Mouse (Mus musculus) cerebellum, postnatal 4 days (tissue): ENCODE measurements around the gene Tyrobp.
A peak's percentile ranks its signal among the peaks of the same experiment; 100 is the strongest.

ENCODE experiments used
- DNase-seq, 2 experiments: peaks; one replicate each; pipeline ENCODE4 v3.0.0; 2022; ENCODE audit warnings: low spot score in 2 of 2, mixed read lengths in 1 of 2

Gene Tyrobp

GRCm38 (mm10) chr7:30423071-30423641 is 9.6 kb downstream of the Tyrobp start:
- no peak for DNase-seq

GRCm38 (mm10) chr7:30429327-30429726 is 15.8 kb downstream of the Tyrobp start:
- no peak for DNase-seq

GRCm38 (mm10) chr7:30430191-30430590 is 16.6 kb downstream of the Tyrobp start:
- DNase-seq, result no peak

GRCm38 (mm10) chr7:30431793-30432192 is 18.2 kb downstream of the Tyrobp start:
- DNase-seq, result peak in 1 of 2 experiments; percentile 76

- no peak for DNase-seq
These were observed 20.7 kb downstream of the Tyrobp start for GRCm38 (mm10) chr7:30434238-30434637.

- DNase-seq, result no peak
These were observed 21.1 kb downstream of the Tyrobp start for GRCm38 (mm10) chr7:30434701-30435100.

- no peak for DNase-seq
These were observed 21.6 kb downstream of the Tyrobp start for GRCm38 (mm10) chr7:30435156-30435555.

- no peak for DNase-seq
These were observed 23.3 kb downstream of the Tyrobp start for GRCm38 (mm10) chr7:30436879-30437278.

DNA sequence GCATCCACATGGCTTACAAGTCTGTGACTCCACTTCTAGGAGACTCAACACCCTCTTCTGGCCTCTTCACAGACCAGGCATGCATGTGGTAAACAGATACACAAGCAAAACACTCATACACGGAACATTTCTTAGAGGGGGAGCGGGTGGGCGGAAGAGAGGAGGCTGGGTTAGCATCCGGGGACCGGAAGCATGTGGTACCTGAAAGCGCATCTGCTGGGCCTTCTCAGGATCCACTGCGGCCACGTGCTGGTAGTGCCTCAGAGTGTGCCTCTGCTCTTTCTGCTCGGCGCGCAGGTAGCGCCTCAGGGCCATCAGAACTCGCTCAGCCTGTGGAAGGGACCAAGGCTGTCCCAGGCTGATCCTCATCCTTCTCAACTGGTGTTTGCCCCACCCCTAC is 26.2 kb downstream of the Tyrobp start:
- DNase-seq, result no peak

DNA sequence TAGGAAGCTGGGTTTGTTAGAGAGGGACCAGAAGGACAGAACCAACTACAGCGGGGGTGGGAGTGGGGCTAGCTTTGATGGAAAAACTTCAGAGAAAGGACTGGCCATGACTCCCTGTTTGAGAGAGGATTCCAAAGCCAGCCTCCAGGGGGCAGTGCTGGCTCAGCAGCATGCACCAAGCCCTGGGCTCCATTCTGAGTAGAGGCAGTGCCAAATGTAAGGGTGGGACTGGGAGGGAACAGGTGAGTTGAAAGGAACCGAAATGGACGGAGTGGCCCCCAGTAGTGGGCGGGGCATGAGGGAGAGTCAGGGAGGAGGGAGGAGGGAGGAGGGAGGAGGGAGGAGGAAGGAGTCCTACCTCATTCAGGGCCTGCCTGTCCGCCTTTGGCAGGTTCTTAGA is 27.1 kb downstream of the Tyrobp start:
- peak in 1 of 2 experiments; percentile 72 for DNase-seq

DNA sequence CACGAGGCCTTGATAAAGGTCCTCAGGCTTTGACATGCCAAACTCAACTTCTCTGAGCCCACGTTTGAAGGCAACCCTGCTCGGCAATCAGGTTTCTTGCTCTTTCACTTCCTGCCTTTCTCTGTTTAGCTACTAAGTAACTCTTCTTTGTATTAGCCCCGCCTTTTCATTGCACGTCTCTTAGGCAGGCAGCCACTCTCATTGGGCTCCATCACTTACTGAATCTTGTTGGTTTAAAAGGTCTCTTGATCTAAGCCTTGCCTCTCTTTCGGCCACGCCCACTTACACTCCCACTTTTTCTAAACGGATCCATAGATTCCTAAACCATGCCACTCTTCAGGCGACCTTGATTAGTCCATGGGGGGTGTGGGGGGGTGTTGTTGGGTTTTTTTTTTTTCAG is 30.1 kb downstream of the Tyrobp start:
- no peak for DNase-seq

DNA sequence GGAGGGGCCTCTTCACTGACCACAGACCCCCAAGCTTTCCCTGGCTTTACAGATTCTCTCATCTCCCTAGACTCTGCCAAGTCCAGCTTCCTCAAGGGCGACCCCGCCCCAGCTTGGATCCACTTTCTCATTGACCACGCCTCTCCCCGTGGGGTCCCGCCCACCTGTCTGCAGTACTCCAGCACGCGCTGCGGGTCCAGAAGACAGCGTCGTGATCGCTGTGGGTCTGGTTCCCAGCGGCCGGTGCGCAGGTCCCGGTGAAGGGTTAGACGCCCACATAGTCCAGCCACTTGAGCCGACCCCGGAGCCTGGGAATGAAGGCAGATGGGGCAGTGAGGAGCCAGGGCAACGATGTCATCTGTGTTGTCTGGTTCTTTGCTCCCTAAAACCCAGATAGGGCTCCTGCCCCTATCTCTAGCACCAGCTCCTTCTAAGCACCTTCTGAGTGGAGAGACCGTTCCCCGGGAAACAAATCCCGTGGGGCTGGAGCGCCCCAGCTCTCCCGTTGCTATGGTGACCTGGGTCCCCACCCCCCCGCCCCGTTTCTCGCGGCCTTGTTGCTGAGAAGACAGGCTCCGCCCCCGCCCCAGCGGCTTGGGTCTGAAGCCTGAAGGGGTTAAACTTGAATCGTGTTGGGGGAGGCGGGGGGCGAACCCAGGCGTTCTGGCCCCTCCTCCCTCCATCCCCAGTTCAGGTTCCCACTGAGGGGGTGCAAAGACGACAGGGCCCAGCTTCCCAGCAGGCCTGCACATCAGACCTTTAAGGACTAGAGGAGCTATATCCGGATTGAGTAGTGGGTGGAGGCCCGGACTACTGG is 30.8 kb downstream of the Tyrobp start:
- DNase-seq, result peak in 1 of 2 experiments; percentile 62

DNA sequence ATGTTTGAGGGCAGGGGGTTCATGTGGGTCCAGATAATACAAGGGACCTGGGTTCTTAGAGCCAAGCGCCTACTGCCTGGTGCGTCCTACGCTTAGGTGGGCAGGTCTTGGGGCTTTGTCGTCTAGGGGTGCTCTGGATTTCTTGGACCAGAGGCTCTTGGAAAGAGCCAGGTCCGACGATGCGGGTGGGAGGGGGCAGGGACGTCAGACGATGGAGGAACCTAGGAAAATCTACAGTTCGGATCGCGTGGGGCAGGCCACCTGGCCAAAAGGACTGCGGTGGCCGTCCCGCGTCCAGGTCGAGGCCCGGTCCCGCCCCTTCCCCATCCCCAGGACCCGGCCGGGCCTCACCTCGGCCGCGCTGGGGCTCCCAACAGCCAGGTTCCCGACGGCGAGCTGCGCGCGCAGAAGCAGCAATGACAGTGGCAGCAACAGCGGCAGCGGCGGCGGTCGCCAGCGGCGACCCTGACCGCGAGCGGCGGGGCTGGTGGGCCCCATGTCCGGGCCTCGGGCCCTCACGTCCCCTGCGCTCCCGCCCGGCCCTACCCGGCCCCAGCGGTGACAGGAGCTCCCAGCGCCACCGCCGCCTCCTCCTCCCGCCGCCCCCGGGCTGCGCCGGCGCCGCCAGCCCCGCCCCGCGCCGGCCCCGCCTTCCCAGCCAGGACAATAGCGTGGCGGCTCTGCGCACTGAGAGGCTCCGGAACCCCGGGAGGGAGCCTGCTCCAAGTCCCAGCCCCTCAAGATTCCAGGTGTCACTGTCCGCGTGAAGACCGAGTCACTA is 31.6 kb downstream of the Tyrobp start, which contains the start of gene Aplp1:
TSS of gene Aplp1 (minus strand) at position 565 of the 781 bp plus-strand sequence.
- peak; percentile 51 to 77 for DNase-seq

DNA sequence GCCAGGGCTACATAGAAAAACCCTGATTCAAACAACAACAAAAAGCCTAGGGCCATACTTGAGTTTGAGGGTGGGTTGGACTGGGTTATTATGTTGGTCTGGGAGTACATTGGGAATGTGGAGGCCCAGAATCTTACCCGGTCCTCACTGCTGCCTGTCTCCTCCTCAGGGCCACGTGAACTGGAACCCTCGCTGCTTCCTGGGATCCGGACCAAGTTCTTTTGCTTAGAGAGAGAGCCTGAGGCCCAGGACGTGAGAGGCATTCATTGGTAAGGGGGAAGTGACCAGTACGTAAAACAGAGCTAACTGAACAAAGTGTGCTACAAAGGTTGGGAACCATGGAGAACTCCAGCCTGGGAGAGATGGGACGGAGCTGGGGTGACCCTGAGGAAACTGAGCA is 36.7 kb downstream of the Tyrobp start:
- no peak for DNase-seq

DNA sequence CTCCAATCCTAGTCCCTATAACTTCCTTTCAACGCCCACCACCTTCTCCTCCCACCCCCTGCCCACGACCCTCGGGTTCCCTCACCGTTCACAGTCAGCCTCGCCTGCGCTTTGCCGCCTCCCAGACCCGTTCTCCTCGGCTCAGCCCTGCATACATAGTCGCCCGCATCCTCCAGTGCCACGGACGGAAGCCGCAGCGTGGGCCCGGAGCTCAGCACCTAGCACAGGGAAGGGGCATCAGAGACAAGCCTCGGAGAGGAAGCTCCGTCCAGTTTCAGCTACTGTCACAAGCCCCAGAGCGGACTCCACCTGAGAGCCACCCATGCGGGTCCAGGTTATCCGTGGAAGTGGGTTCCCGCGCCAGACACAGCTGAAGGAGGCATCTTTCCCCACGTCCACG is 39.8 kb downstream of the Tyrobp start:
- DNase-seq, result no peak

- DNase-seq, result no peak
These were observed 40.2 kb downstream of the Tyrobp start for GRCm38 (mm10) chr7:30453766-30454165.

DNA sequence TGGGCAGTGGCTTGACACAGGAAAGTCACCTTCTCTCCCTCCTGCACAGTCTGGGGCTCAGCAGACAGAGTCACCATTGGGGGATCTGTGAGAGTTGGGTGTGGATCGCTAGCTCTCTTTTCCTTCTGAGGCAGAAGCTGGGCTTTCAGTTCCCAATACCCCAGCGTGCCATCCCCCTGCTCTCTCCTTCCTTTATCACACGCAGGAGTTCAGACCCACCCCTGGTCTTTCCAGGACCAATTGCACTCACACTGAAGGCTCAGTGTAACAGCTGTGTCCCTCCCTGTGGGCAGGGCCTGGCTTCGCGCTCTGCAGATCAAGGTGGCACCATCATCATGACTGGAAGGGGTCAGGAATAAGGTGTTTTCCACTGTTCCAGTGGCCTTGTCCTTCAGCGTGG is 40.7 kb downstream of the Tyrobp start:
- DNase-seq, result no peak

DNA sequence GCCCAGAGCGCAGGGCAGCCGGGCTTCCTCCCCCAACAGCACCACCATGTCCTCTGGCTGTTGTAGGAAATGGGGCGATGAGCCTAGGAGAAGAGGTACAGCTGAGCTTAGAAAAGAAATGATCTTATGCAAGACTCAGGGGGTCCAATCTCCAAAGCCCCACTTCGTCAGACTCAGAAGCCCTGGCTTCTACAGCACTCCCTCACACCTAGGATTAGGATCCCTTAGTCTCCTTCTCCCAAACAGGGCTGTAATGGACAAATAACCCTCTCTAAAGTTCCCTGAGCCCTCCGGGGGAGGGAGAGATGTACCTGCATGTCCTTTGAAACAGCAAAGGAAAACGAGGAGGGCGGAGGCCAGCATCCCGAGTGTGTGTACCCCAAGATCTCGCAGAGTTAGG is 42.9 kb downstream of the Tyrobp start:
- no peak for DNase-seq

GRCm38 (mm10) chr7:30456911-30457628 is 43.5 kb downstream of the Tyrobp start:
- DNase-seq, result no peak

- DNase-seq, result peak; percentile 47 to 68
These were observed 44.2 kb downstream of the Tyrobp start, which contains the start of the genes Kirrel2 and Nphs1 for GRCm38 (mm10) chr7:30457629-30458330. Kirrel2 (minus strand) TSS chr7:30457690. Nphs1 (plus strand) TSS chr7:30458315.

DNA sequence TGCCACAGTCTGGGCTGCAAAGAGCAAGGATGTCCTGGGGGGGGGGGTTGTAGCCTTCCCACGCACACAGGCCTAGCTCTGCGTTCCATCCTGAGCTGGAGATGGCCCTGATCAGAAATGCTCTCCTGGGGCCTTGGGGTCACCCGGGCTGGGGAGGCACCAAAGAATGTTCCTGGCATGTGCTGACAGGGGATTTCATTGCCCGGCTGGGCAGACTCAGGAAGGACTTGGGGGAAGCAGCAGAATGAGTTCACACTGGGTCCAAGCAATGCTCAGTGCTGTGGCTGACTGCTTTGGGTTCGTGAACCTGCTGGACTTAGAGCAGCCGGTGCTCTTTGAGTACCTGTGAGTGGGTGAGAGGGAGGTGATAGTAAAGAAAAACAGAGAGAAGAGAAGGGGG is 45.9 kb downstream of the Tyrobp start:
- no peak for DNase-seq
